Mouse (Mus musculus): ENCODE data around the gene Fer1l5. TPM values are rescaled to one million over a fixed set of nuclear protein-coding genes. Genes with fewer than 3 reads are reported as not detected.

The Fer1l5 gene
- polyA plus RNA-seq, 1 experiment from 2014 or later, result 0.91 TPM

GRCm38 (mm10) chr1:36465641-36466160, 93.6 kb downstream of the Fer1l5 start:
- no peak for ATAC-seq (ENCODE audit: insufficient read depth, low FRiP score, low read depth)

DNA sequence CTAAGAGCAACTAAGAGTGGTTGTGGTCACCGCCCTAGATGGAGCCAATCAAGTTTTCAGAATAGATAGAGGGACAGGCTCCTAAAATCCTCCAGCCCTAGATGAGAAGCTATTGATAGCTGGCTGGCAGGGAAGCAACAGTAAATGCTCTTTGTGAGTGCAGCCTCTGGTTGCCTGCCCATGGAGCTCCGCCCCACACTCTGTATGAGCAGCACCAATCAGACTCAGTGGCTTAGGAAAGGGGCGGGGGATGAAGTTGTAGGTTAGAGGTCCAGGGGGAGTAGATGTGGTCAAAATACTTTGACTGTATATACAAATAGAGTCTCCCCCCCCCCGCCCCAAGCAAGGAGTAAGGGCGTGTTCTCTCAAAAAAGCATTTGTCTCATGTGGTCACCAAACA, 95.4 kb downstream of the Fer1l5 start:
- peaks cover 11% of the 10 kb centered on the region; the same call in 1 of the 2 replicates for H3K4me1 ChIP-seq
- H3K9ac ChIP-seq, result no peak overlapping the region
- H3K4me3 ChIP-seq (replicated peaks), result no peak overlapping the region
- WGBS, result 50% methylated on average over 5 of the region's 5 CpGs
- no peaks in the 10 kb centered on the region for H3K36me3 ChIP-seq
- H3K27me3 ChIP-seq (replicated peaks), result no peaks in the 10 kb centered on the region
- no peak overlapping the region for H3K27ac ChIP-seq
- no peak overlapping the region for H3K4me2 ChIP-seq
- no peaks in the 10 kb centered on the region for H3K9me3 ChIP-seq
- ATAC-seq (ENCODE audit: insufficient read depth, low FRiP score, low read depth), result no peak

More at GRCm38 (mm10) chr1:36465641-36466160, 93.6 kb downstream of the Fer1l5 start:
- no peaks in the 10 kb centered on the region for H3K9me3 ChIP-seq
- no peak overlapping the region for H3K9ac ChIP-seq
- H3K27ac ChIP-seq, result no peak overlapping the region
- no peaks in the 10 kb centered on the region for H3K27me3 ChIP-seq (replicated peaks)
- no peaks in the 10 kb centered on the region for H3K36me3 ChIP-seq
- no peak overlapping the region for H3K4me3 ChIP-seq (replicated peaks)
- peaks cover 7% of the 10 kb centered on the region; the same call in 1 of the 2 replicates for H3K4me1 ChIP-seq
- no peak overlapping the region for H3K4me2 ChIP-seq
- WGBS, result 20% methylated on average over 4 of the region's 4 CpGs

- WGBS, result 47% methylated on average over 2 of the region's 2 CpGs
- H3K4me2 ChIP-seq, result no peak overlapping the region
- no peak overlapping the region for H3K4me3 ChIP-seq (replicated peaks)
- no peaks in the 10 kb centered on the region for H3K9me3 ChIP-seq
- peaks cover 32% of the 10 kb centered on the region for H3K4me1 ChIP-seq
- ATAC-seq (ENCODE audit: insufficient read depth, low FRiP score, low read depth), result no peak
- H3K27ac ChIP-seq, result no peak overlapping the region
- H3K9ac ChIP-seq, result no peak overlapping the region
- H3K36me3 ChIP-seq, result no peaks in the 10 kb centered on the region
- no peaks in the 10 kb centered on the region for H3K27me3 ChIP-seq (replicated peaks)
Observed at GRCm38 (mm10) chr1:36469811-36470444, 97.8 kb downstream of the Fer1l5 start.

GRCm38 (mm10) chr1:36471181-36472105, 99.4 kb downstream of the Fer1l5 start, which contains the start of gene Cnnm4:
TSS of gene Cnnm4 (plus strand) at chr1:36471620.
- peak within 1 kb of the TSS; percentile 69 for H3K4me3 ChIP-seq (replicated peaks)
- no peaks in the 10 kb centered on the region for H3K36me3 ChIP-seq
- H3K27ac ChIP-seq, result peak within 1 kb of the TSS; percentile 88
- no peaks in the 10 kb centered on the region for H3K9me3 ChIP-seq
- peak within 1 kb of the TSS; percentile 56 for H3K9ac ChIP-seq
- peak within 1 kb of the TSS; percentile 90 for H3K4me2 ChIP-seq
- peaks cover 47% of the 10 kb centered on the region for H3K4me1 ChIP-seq
- no peaks in the 10 kb centered on the region for H3K27me3 ChIP-seq (replicated peaks)
- peak; percentile 92 for ATAC-seq (ENCODE audit: insufficient read depth, low FRiP score, low read depth)
- under 1% methylated on average over 61 of the region's 98 CpGs for WGBS

Small RNAs within 50 kb of the gene (microRNA-seq; reads per million reads assigned to microRNA genes)
- 1.9 reads per million, percentile 2 among the genes with 10 or more reads in this experiment for gene Mir6898

Other genes with a start within 250 kb of the Fer1l5 start
- gene Uggt1, start 127.6 kb upstream of the Fer1l5 start, polyA plus RNA-seq (2015; fragmentation: Nextera tagmentation; extraction: Ambion mirVana), result 52.8 and 60.3 TPM in 2 replicates
- 15.6 and 18.7 TPM in 2 replicates for gene Neurl3, start 97.6 kb upstream of the Fer1l5 start, polyA plus RNA-seq (2015; fragmentation: Nextera tagmentation; extraction: Ambion mirVana)
- gene Arid5a, start 64.6 kb upstream of the Fer1l5 start, polyA plus RNA-seq (2015; fragmentation: Nextera tagmentation; extraction: Ambion mirVana), result 3.5 and 4.7 TPM in 2 replicates
- gene Kansl3, start 3.1 kb upstream of the Fer1l5 start, polyA plus RNA-seq (2015; fragmentation: Nextera tagmentation; extraction: Ambion mirVana), result 36.4 and 37.4 TPM in 2 replicates
- 41.8 and 42.1 TPM in 2 replicates for gene Lman2l, start 73.0 kb downstream of the Fer1l5 start, polyA plus RNA-seq (2015; fragmentation: Nextera tagmentation; extraction: Ambion mirVana)
- gene Cnnm4, start 99.3 kb downstream of the Fer1l5 start, polyA plus RNA-seq (2015; fragmentation: Nextera tagmentation; extraction: Ambion mirVana), result 17.7 and 17.9 TPM in 2 replicates
- 3.6 and 4.3 TPM in 2 replicates for gene Cnnm3, start 139.6 kb downstream of the Fer1l5 start, polyA plus RNA-seq (2015; fragmentation: Nextera tagmentation; extraction: Ambion mirVana)
- 19.5 and 20.5 TPM in 2 replicates for gene Ankrd23, start 164.6 kb downstream of the Fer1l5 start, polyA plus RNA-seq (2015; fragmentation: Nextera tagmentation; extraction: Ambion mirVana)
- not detected in 2 replicates for gene Gm42417, start 167.1 kb downstream of the Fer1l5 start, polyA plus RNA-seq (2015; fragmentation: Nextera tagmentation; extraction: Ambion mirVana)
- gene Ankrd39, start 175.2 kb downstream of the Fer1l5 start, polyA plus RNA-seq (2015; fragmentation: Nextera tagmentation; extraction: Ambion mirVana), result 24.9 and 27.2 TPM in 2 replicates
- 13.6 and 15.0 TPM in 2 replicates for gene Sema4c, start 186.1 kb downstream of the Fer1l5 start, polyA plus RNA-seq (2015; fragmentation: Nextera tagmentation; extraction: Ambion mirVana)